Mouse (Mus musculus) kidney, postnatal 10 days (tissue): ENCODE data around the gene Eif2ak3.
"Not testable (repeated sequence)": the region's sequence is repeated elsewhere in the genome, so short reads cannot be mapped to it uniquely, and the experiment has no call there.

ENCODE experiments used
- DNase-seq: peaks from one replicate; pipeline ENCODE4 v3.0.0; 2021; ENCODE audit warnings: mixed read lengths

Eif2ak3 gene

DNA sequence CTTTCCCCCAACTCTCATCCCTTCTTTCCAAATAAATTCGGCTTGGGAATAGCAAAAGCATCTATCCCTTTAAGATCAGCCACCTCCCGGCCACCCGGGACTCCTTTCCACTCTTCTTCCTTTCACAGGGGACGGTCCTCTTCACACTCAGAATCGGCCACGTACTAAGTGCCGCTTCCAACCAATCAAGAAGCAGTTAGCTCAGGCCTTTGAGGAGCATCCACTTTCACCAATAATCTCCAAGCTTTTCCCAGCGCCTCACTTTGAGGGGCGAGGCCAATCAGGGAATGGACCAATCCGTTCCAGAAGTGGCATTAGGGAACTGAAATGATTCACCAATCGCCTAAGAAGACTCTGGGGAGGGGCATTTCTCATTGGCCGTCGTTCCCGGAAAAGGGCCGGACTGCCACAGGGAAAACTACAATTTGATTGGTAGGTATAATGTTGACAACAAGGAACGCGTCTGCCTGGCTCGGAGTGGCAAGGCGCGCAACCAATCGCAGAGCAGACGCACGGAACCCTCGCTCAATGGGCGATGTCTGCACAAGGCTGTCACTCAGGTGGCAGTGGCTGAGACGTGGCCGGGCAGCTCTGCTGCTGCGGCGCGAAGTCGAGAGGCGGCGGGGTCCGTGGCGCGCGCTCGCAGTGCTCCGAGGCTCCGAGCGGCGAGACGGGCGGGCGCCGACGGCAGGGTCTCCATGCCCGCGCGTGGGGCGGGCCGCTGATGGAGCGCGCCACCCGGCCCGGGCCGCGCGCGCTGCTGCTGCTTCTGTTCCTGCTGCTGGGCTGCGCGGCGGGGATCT lies at the start of gene Eif2ak3:
TSS of gene Eif2ak3 (plus strand) at position 514 of the 803 bp plus-strand sequence.
- DNase-seq: peak; percentile 99

DNA sequence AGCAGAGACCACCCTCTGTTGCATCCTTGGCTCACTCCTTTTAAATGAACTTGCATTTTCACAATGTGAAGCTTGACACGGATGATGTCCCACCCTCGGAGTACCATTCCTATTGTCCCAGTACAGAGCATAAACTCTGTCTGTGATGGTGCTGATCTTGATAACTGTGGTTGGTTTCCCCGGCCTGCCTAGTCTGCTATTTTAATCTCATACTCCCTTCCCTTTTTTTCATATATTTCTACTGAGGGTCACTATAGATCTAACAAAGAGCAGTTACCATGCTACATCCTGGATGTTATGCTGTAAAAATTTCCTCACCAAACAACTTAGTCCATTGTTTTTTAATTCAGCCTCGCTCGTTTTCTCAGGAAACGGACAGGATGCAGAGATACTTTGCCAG lies 47.4 kb upstream of the Eif2ak3 start:
- no peak for DNase-seq

DNA sequence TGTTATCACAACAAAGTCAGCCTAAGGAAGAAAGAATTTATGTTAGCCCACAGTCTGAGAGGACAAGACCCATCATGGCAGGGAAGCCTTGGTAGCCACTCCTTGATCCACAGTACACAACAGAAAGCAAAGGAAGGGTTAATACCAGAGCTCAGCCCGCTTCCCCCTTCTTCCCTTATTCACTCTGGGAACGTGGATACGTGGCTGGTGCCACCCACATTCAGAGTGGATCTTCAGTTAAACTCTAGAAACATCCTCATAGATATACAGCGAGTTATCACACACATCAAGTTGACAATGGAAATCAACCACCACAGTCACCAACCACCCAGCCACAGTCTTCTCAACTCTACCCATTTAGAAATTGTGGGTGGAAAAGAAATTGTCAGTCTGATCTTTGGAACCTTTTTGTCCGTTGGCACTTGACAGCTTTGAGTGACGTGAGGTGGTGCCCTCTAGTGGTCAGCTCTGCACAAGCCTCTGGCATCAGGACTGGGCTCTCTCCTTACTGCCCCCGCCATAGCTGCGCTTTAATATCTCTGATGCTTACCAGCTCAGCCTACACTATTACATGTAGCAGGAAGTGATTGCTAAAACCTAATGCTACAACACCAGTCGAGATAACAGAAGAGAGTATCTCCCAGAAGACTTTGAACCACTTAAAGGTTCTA lies 46.6 kb upstream of the Eif2ak3 start:
- DNase-seq: peak; percentile 78

DNA sequence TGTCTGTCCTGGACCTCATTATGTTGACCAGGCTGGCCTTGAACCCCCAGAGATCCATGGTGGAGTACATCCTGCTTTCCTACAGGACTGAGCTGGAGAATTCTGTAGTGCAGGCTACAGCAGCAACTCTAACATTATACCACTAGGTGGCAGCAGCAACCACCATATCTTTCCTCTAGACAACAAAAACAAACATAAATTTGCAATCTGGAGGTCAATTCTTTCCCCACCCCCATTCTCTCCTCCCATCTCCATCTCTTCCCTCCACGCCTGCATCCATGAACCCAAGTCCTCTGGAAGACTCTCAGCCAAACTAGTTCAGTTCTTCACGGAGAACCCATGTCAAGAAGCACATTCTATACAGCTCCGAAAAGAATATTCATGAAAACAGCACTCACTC lies 39.7 kb upstream of the Eif2ak3 start:
- DNase-seq: peak; percentile 53

DNA sequence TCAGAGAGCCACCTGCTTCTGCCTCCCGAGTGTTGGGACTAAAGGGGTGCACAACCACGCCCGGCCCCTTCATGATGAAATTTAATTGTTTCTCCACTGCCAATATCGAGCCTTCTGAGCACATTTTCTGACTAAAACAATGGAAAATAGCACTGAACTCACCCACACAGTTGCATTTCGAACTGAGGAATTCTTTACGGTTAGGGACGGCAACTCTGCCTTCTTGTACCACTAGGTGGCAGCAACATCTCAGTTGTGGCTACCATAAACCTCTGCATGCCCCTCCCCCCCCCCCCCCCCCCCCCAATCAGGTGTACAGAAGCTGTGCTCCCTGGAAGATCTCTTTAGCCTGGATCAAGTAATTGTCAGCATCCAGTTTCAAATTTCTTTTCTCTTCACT lies 39.0 kb upstream of the Eif2ak3 start:
- peak; percentile 83 for DNase-seq

DNA sequence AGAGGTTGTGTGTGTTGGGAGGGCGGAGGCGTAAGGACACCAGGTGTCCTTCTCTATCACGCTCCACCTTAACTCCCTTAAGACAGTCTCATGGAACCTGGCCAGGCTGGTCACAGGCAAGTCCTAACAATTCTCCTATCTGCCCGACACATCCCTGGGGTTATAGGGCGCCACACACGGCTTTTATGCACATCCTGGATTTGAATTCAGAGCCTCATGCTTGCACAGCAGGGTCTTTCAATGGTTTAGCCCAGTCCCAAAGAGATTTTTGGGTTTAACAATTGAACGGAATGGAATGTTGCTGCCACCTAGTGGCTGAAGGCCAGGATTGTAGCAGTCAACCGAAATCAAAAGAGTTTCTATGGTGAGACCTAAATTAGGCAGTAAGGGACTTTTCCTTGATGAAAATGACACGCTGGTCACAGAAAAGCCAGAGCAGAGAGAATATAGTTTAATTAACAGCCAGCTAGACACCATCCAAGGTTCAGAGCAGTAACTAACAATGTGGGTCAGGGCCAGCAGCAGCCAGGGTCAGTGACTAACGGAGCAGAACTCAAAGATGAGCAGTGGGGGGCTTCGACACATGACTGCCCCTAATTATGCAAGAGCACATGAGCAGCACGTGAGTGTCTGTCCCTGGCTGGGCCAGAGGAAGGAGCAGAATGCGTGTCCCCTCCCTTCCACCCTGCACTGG lies 38.3 kb upstream of the Eif2ak3 start:
- peak; percentile 80 for DNase-seq

DNA sequence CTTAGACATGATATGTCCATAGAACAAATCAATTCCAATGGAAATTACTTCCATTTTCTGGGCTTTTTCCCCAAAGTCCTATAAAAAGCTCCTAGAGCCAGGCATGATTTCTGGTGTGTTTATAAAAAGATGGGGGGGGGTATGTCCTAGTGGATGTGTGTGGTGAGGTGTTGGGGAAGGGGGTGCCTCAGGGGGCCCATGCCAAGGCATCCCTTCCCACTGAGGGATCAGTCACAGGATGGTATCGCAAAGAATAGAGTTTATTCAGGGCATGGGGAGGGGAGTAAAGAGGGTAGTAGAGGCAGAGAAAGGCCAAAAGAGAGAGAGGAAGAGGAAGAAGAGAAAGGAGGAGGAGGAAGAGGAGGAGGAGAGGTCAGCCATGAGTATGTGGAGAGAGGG lies 37.8 kb upstream of the Eif2ak3 start:
- DNase-seq: no peak

DNA sequence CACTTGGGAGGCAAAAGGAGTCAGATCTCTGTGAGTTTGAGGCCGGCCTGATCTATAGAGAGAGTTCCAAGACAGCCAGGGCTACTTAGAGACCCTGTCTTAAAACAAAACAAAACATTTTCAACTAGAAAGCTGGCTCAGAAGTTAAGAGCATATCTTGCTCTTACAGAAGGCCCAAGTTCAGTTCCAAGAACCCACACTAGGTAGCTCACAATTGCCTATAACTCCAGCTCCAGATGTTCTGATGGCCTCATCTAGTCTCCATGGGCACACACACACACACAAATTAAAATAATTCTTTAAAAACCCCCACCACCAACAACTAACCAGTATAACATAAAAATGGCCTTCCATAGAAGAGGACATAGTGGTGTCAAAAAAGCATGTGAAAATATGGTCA lies 33.8 kb upstream of the Eif2ak3 start:
- no peak for DNase-seq

DNA sequence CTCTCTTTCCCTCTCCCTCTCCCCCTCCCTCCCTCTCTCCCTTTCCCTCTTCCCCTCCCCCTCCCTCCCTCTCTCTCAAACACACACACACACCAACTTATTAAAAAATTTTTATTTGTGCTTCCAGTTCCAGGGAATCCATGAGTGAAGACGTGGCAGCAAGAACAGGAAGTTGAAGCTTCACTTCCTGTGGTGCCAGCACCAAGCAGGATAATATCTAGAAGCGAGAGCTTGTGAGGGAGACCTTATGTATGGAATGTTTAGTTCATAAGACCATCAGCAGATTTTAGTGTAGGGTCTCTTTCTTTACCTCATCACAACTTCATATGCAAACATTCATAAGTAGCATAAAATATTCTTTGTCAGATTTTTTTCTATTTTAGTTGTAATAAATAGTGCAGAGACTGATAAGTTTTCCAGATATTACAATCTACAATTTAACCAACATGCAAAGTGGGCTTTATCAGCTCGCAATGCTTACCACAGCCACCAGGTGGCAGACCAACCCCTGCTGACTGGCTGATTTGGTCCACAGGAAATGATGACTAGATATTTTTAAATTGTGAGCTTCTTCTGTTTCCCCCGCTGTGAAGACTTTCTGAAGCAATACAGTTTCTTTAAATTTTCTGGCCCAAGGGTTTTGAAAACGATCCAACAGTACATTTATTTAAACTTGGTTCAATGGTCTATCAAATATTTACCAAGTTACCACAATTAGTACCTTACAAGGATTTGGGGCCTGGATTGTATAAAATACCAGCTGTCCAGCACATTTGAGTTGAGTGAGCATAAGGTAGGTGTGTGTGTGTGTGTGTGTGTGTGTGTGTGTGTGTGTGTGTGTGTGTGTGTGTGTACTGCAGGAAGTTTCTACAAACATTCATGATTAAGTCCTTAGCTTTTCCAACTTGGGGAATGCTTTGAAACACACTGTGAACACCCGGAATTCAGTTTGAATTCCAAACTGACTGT lies 32.5 kb upstream of the Eif2ak3 start:
- peak; percentile 92 for DNase-seq

DNA sequence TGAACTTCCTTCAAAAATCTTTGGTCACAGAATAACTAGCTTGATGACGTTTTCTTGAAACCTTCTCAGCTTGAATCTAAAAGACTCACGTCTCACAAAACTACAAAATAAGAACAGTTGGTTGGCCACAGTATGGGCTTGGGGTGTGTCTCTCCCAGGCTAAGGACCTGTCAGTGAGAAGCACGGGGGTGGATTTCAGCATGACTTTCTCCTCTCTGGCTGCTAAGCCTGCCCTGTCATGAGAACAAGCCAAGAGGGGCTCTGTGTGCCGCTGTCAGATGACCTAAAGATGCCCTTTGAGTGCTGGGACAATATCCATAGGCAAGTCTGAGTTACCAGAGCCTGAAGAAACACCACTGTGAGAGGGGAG lies 31.8 kb upstream of the Eif2ak3 start:
- DNase-seq: peak; percentile 70

DNA sequence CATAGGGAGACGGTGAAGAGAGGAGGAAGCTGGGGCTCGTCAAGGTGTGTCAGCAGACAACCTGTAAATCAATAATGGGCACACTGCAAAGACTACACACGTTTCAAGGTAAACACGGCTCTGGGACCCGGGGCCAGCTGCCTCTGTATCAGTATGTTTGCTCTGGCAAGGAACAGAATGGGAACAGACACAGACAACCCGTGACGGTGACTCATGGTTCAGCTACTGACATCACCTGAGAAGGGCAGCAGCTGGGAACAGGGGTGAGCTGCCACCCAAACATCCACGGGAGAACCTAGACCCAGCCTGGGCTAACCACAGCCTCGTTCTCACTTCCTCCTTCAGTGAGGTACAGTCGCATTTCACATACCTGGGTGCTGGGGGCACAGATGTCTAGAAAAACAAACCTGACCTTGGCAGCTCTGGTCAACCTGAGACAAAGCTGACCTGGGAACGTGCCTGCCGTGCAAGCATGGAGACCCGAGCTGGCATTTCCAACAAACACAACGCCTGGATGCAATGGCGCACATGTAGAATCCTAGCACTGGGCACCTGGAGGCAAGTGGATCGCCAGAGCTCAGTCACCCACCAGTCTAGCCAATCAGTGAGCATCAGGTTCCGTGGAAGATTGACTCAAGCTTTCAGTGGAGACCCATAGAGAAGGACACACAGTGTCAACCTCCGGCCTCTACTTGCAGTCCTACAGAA lies 30.2 kb upstream of the Eif2ak3 start:
- DNase-seq: peak; percentile 56

DNA sequence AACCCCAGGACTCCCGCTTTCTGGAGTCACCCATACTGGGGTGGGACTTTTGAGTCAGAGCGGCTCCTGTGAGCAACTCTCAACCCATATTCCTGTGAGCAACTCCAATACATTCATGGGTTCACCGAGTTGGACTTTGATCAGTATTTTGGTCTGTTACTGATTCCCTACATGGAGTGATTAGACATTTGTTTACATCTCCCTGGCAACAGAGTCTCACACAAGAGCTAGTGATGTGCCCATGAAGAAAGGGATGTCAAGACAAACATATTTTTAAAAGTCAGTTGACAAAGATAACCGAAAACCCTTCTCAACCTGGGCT lies 29.7 kb upstream of the Eif2ak3 start:
- no peak for DNase-seq

DNA sequence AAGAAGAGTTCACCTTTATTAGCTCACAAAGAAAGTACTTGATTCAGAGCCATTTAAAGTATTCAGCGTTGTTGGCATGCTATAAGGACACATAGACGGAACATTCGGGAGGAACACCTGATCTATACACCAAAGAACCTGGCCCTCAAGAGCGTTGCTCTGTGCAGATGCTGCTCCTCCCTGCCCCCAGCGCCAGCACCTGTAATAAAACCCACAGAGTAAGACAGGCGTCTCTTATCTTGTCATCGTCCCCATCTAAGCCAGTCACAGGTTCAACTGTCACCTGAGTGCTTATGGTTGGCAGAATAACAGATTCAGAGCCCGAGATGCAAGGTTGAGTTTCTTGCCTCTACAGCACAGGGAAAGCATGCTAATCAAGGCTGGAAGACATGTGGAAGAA lies 28.8 kb upstream of the Eif2ak3 start:
- no peak for DNase-seq

DNA sequence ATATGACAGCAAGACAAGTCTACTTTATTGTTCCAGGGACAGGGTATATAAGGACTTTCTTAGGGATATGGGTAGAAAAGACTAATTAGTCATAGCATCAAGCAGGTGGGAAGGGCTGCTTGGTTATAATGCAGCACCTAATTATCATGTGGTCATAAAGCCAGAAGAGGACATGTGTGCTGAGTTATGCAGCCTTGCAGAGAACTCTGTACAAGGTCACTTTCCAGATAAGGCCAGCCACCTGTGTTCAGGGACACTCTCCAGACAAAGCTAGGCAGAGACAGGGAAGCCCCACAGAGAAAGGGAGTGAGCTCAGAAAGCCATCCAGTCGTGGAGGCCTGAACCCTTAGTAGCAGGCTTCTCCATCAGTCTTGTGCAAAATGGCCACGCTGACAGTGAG lies 22.7 kb upstream of the Eif2ak3 start:
- DNase-seq: no peak

DNA sequence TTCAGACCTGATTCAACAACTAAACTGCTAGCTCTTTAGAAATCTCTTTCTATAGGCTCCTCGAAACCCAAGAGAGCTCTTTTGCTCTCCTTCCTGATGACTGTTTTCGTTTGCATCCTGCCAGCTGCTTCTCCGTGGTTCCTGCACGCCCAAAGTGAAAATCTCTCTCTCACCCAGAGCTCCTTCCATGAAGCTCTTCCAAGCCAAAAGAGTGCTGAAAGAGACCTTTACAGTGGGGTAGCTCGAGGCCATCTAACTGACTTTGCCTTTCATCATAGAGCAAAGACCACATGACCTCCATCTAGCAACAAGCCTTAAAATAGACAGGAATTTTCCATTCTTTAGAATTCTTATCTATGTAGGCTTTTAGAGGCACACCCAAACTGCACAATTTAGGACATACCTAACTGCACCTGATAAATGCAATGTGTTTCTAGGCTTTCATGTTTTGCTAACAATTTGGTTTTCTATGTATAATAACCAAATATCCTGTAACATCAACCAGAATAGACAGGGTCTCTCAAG lies 21.9 kb upstream of the Eif2ak3 start:
- no peak for DNase-seq

DNA sequence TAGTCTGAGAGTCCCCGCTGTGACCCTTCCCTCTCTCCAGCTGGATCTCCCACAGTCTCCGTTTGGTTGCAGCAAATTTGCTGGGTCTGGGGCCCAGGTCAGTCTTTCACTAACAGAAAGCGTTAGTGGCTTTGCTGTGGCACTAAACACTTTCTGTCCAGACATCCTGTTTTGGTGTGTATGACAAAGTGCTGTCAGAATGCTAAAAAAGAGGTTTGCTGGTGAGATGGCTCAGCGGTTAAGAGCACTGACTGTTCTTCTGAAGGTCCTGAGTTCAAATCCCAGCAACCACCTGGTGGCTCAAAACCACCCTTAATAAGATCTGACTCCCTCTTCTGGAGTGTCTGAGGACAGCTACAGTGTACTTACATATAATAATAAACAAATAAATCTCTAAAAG lies 21.0 kb upstream of the Eif2ak3 start:
- not testable (repeated sequence) for DNase-seq

DNA sequence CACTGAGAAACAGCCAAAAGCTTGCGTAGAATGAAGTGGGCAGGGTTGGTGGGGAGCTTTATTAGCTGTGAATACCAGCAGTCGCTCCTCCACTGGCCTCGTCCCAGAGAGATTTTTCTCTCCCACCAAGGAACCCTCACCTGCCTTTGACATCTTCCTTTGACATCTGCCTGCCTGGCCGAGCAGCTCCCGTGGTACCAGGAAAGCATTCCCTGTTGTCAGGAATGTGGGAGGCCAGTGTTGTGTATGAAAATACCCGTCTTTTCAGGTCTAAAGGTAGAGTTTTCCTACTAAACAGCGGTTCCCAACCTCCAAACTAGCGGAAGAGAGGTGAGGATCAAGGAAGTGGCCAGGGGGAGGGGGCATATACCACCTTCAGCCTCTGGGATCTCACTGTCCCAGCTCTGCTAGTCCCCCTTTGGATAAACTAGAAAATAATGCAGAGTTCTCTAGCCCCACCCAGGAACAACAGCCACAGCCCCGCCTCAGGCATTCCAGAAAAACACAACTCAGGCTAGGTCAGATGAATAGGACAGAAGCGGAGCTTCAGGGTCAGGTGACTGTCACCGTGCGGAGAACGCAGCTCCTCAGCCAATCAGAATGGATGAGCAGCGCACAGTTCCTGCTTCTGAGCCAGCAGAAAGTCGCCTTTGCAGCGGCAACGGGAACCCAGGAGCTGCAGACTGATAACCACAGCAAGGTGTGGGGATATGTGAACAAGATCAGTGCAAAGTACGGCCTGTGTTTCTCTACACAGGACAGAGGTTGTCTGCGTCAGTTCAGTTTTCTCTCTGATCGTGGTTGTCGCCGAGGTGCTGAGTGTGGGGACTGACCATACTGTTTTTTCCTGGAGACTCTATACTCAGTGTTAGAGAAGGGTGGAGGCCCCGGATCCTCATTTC lies 20.0 kb upstream of the Eif2ak3 start:
- peak; percentile 76 for DNase-seq

DNA sequence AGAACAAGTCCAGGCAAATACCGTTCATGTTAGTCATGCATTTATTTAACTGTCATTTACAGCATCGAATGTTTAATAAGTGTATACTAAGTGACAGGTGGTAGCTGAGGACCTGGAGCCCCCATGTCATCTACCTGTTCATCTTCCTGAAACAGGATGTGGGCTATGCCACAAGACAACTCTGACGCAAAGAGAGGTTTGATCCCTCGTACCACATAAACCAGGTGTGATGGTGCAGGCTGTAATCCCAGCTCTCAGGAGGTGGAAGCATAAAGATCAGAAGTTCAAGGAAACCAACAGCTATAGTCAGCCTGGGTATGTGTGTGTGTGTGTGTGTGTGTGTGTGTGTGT lies 19.4 kb upstream of the Eif2ak3 start:
- DNase-seq: no peak

DNA sequence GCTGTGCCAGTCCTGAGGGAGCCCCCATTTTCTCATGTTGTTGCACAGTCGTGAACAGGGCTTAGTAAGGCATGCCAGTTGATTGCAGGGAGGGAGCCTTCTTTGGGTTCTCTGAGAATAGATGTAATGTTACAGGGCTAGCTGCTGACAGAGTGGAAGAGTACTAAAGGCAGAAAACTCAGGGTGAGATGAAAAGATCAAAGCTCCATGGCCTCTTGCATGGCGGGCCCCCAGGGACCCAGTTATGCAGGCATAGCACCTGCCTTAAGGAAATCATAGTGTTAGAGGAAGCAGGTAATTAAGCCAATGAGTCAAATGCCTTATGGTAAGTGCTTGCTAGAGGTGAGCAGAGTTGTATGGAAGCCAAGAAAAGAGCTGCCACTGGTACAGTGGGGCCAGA lies 14.9 kb upstream of the Eif2ak3 start:
- no peak for DNase-seq

DNA sequence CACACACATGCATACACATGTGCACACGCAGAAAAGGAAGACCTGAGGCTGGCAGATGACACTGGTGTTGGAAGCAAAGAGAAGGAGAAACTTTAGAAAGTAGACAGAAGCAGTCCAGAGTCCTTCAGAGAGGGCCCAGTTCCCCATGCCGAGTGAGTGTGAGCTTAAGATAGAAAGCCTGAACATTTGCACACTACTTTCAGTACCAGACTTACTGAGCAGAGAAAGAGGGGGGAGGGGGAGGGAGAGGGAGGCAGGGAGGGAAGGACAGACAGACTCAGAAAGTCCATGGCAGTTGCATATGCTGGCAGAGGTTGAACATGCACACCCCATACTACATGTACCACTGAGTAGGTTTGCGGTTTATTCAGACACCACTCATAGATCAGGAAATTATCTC lies 13.8 kb upstream of the Eif2ak3 start:
- DNase-seq: no peak
